ENCODE assay signal across 24 mouse cellular contexts in the genomic region with DNA sequence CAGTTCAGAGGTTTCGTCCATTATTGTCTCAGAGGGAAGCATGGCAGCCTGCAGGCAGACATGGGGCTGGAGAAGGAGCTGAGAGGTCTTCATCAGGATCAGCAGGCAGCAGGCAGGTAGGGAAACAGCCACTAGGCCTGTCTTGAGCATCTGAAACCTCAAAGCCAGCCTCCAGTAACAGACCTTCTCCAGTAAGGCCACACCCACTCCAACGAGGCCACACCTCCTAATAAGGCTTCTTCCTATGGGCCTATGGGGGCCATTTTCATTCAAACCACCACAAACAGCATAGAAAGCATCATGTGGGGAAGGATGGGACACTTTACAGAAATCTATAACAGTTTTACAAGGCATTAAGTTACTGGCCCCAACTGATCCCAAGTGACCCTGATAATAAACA.
"Had no signal": no experiment of that assay in that cellular context is flagged by ENCODE, and none has a peak within 500 bp of the region (broad histone marks: within the 10 kb centered on the region; RNA-seq: fewer than 3 reads in every experiment).

No protein-coding gene starts in this region.

- H3K4me2 ChIP-seq: limb, embryonic 13.5 days; liver, embryonic 12.5 days; liver, embryonic 15.5 days; lung, embryonic 15.5 days; midbrain, embryonic 12.5 days; neural tube, embryonic 13.5 days had no signal

- H3K9me3 ChIP-seq: limb, embryonic 10.5 days; limb, embryonic 13.5 days; liver, embryonic 12.5 days; liver, embryonic 15.5 days; lung, embryonic 15.5 days; midbrain, embryonic 12.5 days; neural tube, embryonic 13.5 days had no signal

- ATAC-seq: liver, embryonic 12.5 days; midbrain, embryonic 16.5 days had no signal

- H3K27me3 ChIP-seq: limb, embryonic 13.5 days; liver, embryonic 12.5 days; liver, embryonic 15.5 days; lung, embryonic 15.5 days; midbrain, embryonic 12.5 days; neural tube, embryonic 13.5 days had no signal

- H3K27ac ChIP-seq: kidney, postnatal 0 days; layer of hippocampus, adult 2 months; limb, embryonic 10.5 days; limb, embryonic 13.5 days; liver, embryonic 12.5 days; liver, embryonic 15.5 days; lung, embryonic 15.5 days; midbrain, embryonic 12.5 days; neural tube, embryonic 13.5 days had no signal

- DNase-seq: kidney, adult 2 months; kidney, postnatal 25 days; layer of hippocampus, adult 9-11 months; liver; lung, adult 18-20 months; lung, postnatal 10 days; lung, postnatal 36 days; retina, postnatal 1 day; right cerebral cortex, postnatal 25 days; spleen, adult 18-20 months; thymus, adult 2 months; thymus, postnatal 14 days; thymus, postnatal 4 days had no signal

- H3K4me3 ChIP-seq: layer of hippocampus, adult 2 months; limb, embryonic 10.5 days; limb, embryonic 13.5 days; liver, embryonic 12.5 days; liver, embryonic 15.5 days; lung, embryonic 15.5 days; midbrain, embryonic 12.5 days; myocyte; neural tube, embryonic 13.5 days had no signal

- H3K9ac ChIP-seq: limb, embryonic 13.5 days; liver, embryonic 12.5 days; liver, embryonic 15.5 days; lung, embryonic 15.5 days; midbrain, embryonic 12.5 days; neural tube, embryonic 13.5 days had no signal
